Mouse (Mus musculus) E14TG2a.4 (cell line): ENCODE measurements around the gene Upk3b.

Source experiments
- CTCF ChIP-seq: conservative IDR thresholded peaks from 2 replicates; pipeline ENCODE4 v1.5.1; 2014; ENCODE audit warnings: low read length
- POU5F1 ChIP-seq: IDR thresholded peaks from 2 replicates; pipeline ENCODE4 v1.6.1; 2014; ENCODE audit warnings: low read length, borderline replicate concordance

GRCm38 (mm10) chr5:136016014-136016876 lies 22.1 kb upstream of the Upk3b start:
- 0 out of 2 replicates have a peak, but pooled peaks have one; percentile 48 for TF ChIP-seq POU5F1
- TF ChIP-seq CTCF: no peak
